Mouse (Mus musculus) heart, postnatal 0 days (tissue): ENCODE results near the gene Trim27. TPM values are rescaled to one million over a fixed set of nuclear protein-coding genes. Genes with fewer than 3 reads are reported as not detected.

Experiments used
- ATAC-seq: fragments of 200-750 bp; cut with Nextera tagmentation; 2 replicates; pipeline ENCODE4 v1.8.0; 2017; ENCODE audit warnings: low read depth, moderate number of reproducible peaks, moderate library complexity; ENCODE audit not compliant: insufficient read depth
- DNase-seq: peaks from one replicate; pipeline ENCODE4 v3.0.0-alpha.2; 2016; ENCODE audit warnings: low spot score
- H3K27ac ChIP-seq: fragments of 300-500 bp; sonication (generic); 2 replicates; pipeline ENCODE4 v1.5.1; 2014; ENCODE audit warnings: low read depth, mild to moderate bottlenecking
- H3K27me3 ChIP-seq: fragments of 300-500 bp; sonication (generic); 2 replicates; pipeline ENCODE4 v1.6.1; 2014; ENCODE audit warnings: low read length, mixed read lengths; ENCODE audit not compliant: control insufficient read depth, insufficient read depth
- H3K36me3 ChIP-seq: fragments of 300-500 bp; sonication (generic); replicated peaks from 2 replicates; pipeline ENCODE4 v1.6.1; 2014; ENCODE audit warnings: low read length, mixed read lengths; ENCODE audit not compliant: control insufficient read depth, insufficient read depth
- H3K4me1 ChIP-seq: fragments of 300-500 bp; sonication (generic); 2 replicates; pipeline ENCODE4 v1.6.1; 2014; ENCODE audit warnings: antibody characterized with exemption; ENCODE audit not compliant: control insufficient read depth, insufficient read depth
- H3K4me2 ChIP-seq: fragments of 300-500 bp; sonication (generic); 2 replicates; pipeline ENCODE4 v1.6.1; 2014; ENCODE audit warnings: low read depth, mild to moderate bottlenecking, low read length, moderate library complexity
- H3K4me3 ChIP-seq: fragments of 300-500 bp; sonication (generic); 2 replicates; pipeline ENCODE4 v1.5.1; 2014; ENCODE audit warnings: low read depth, low read length
- H3K9ac ChIP-seq: fragments of 300-500 bp; sonication (generic); replicated peaks from 2 replicates; pipeline ENCODE4 v1.6.1; 2014; ENCODE audit warnings: low read depth, low read length, mixed read lengths
- H3K9me3 ChIP-seq: fragments of 300-500 bp; sonication (generic); replicated peaks from 2 replicates; pipeline ENCODE4 v1.6.1; 2016; ENCODE audit warnings: low read length; ENCODE audit not compliant: control insufficient read depth
- CTCF ChIP-seq: IDR thresholded peaks from 2 replicates; pipeline ENCODE4 v1.5.1; 2016; ENCODE audit warnings: antibody characterized with exemption, control low read depth, low read depth
- EP300 ChIP-seq: IDR thresholded peaks from 2 replicates; pipeline ENCODE4 v1.6.1; 2016; ENCODE audit warnings: antibody characterized with exemption, low read depth
- WGBS: fragments of 180-500 bp; shearing (Covaris S2); extraction: QIAGEN DNeasy Blood & Tissue Kit; methylation state at CpG from one replicate; pipeline ENCODE4 v1.1.7; 2014; 5-methylcytosine and 5-hydroxymethylcytosine counted together
- polyA plus RNA-seq: library from polyadenylated mRNA; unstranded; fragments of >200 nt; fragmentation: Nextera tagmentation; extraction: Ambion mirVana; gene quantifications from 2 replicates; pipeline ENCODE4 v1.2.1, GENCODE M21; 2015
- total RNA-seq: library from RNA; depleted of rRNA; stranded (reverse); fragments of >200 nt; gene quantifications from 2 replicates; pipeline ENCODE4 v1.2.3, GENCODE M21; 2014; ENCODE audit warnings: low replicate concordance; rRNA removed

Gene Trim27
- total and polyA plus RNA-seq, 2 experiments from 2014 or later: 35.3 to 58.2 TPM

DNA sequence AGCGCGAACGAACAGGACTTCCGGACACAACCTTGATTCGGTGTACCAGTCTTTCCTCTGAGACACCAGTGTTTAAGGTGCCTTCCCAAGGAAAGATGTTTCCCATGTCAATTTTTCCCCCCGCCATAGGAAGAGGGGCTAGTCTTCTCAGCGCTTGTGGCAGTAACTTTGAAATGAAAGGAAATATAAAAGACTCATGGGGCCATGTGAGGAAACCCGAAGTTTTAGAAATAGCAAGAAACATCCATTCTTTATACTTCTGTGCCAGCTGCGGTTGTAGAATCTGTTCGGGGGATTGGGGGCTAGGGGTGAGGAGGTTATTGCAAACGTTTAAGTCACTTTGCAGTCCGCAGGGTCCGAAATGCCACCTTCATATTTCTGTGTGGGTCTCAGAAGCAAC is 64.0 kb downstream of the Trim27 start:
- no peaks in the 10 kb centered on the region for H3K27me3 ChIP-seq
- DNase-seq: no peak
- no peak overlapping the region for H3K27ac ChIP-seq
- H3K4me1 ChIP-seq: no peaks in the 10 kb centered on the region
- H3K36me3 ChIP-seq: no peaks in the 10 kb centered on the region
- peak overlapping the region; percentile 44 for H3K4me2 ChIP-seq
- 0 out of 2 replicates have a peak, but pooled peaks cover 6% of the 10 kb centered on the region for H3K9me3 ChIP-seq
- H3K4me3 ChIP-seq: peak overlapping the region; percentile 31
- no peak for ATAC-seq
- TF ChIP-seq EP300 (no peak), CTCF (no peak)
- 17% methylated on average over 13 of the region's 13 CpGs for WGBS
- H3K9ac ChIP-seq: no peak overlapping the region

- Histone ChIP-seq H3K4me3 (no peak overlapping the region), H3K4me2 (no peak overlapping the region), H3K4me1 (no peaks in the 10 kb centered on the region), H3K9ac (no peak overlapping the region), H3K27ac (no peak overlapping the region), H3K36me3 (no peaks in the 10 kb centered on the region), H3K9me3 (no peaks in the 10 kb centered on the region), H3K27me3 (no peaks in the 10 kb centered on the region)
- WGBS: 86% methylated on average over 5 of the region's 5 CpGs
- no peak for ATAC-seq
- no peak for TF ChIP-seq CTCF
- TF ChIP-seq EP300: no peak
- no peak for DNase-seq
Measured at GRCm38 (mm10) chr13:21244089-21244488, 64.8 kb downstream of the Trim27 start.

Other genes with a start within 250 kb of the Trim27 start
- gene Olfr1370, start 104.5 kb upstream of the Trim27 start, total RNA-seq: not detected in 2 replicates
- not detected in 2 replicates for gene Olfr1370, start 104.5 kb upstream of the Trim27 start, polyA plus RNA-seq
- not detected in 2 replicates for gene Olfr1369-ps1, start 68.0 kb upstream of the Trim27 start, total RNA-seq
- not detected in 2 replicates for gene Olfr1369-ps1, start 68.0 kb upstream of the Trim27 start, polyA plus RNA-seq
- not detected in 2 replicates for gene Olfr263, start 49.8 kb upstream of the Trim27 start, total RNA-seq
- not detected in 2 replicates for gene Olfr263, start 49.8 kb upstream of the Trim27 start, polyA plus RNA-seq
- gene Olfr1368, start 33.6 kb upstream of the Trim27 start, total RNA-seq: not detected in 2 replicates
- gene Olfr1368, start 33.6 kb upstream of the Trim27 start, polyA plus RNA-seq: not detected in 2 replicates
- gene Gpx5, start 113.3 kb downstream of the Trim27 start, total RNA-seq: not detected in 2 replicates
- gene Gpx5, start 113.3 kb downstream of the Trim27 start, polyA plus RNA-seq: not detected in 2 replicates
- not detected in 2 replicates for gene Gpx6, start 132.7 kb downstream of the Trim27 start, total RNA-seq
- gene Gpx6, start 132.7 kb downstream of the Trim27 start, polyA plus RNA-seq: not detected in 2 replicates
- not detected in 2 replicates for gene Olfr1367, start 167.5 kb downstream of the Trim27 start, total RNA-seq
- not detected in 2 replicates for gene Olfr1367, start 167.5 kb downstream of the Trim27 start, polyA plus RNA-seq
- gene Zscan12, start 183.4 kb downstream of the Trim27 start, total RNA-seq: 3.6 and 7.8 TPM in 2 replicates
- gene Zscan12, start 183.4 kb downstream of the Trim27 start, polyA plus RNA-seq: 5.2 TPM in 2 replicates
- 32.7 and 40.8 TPM in 2 replicates for gene Zkscan3, start 223.3 kb downstream of the Trim27 start, total RNA-seq
- gene Zkscan3, start 223.3 kb downstream of the Trim27 start, polyA plus RNA-seq: 49.1 and 54.5 TPM in 2 replicates